Mouse (Mus musculus) hematopoietic multipotent progenitor cell, adult 10-12 weeks (in vitro differentiated cells): ENCODE results near the gene Itga7. TPM values are rescaled to one million over a fixed set of nuclear protein-coding genes. Genes with fewer than 3 reads are reported as not detected.

ENCODE experiments used
- polyA plus RNA-seq: library from polyadenylated mRNA; stranded (reverse); fragments of >175 nt; gene quantifications from 2 replicates; pipeline ENCODE4 v1.2.3, GENCODE M21; 2012; ENCODE audit warnings: low replicate concordance

Itga7 gene
- 2.5 and 5.2 TPM in 2 replicates for polyA plus RNA-seq

DNA sequence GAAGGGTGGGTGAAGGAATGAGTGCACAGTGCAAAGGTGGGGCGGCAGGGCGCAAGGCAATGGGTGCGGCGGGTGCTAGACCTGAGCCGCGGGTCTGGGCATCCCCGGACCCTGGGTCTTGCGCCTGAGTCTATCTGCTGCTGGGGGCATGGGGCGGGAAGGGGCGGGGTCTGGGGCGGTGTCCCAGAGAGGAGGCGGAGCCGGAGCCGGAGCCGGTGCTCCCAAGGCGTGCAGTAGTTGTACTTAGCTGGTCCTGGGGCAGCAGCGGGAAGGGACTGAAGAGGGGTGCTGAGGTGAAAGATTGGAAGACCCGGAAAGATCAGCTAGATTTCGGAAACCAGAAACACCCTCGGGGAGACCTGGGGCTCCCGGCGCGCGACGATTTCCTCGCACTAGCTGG, at the start of gene Itga7:
Gene Itga7 (plus strand): TSS at position 245 of the 400 bp plus-strand sequence.

GRCm38 (mm10) chr10:128891296-128892094, 42.1 kb upstream of the Itga7 start, which contains the start of gene Gdf11:
Gene Gdf11 (minus strand): TSS chr10:128891718.

GRCm38 (mm10) chr10:128900698-128901097, 32.9 kb upstream of the Itga7 start, which contains the start of gene Cd63:
Gene Cd63 (plus strand): TSS chr10:128900989.

DNA sequence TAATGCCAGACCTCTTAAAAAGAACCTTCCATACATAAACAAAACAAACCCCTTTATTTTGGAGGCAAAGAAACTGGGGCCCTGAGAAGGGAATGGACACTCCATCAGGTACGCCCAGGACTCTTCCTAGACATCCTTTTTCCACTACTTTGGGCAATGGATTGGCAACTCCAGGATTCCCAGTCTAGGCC, 10.9 kb upstream of the Itga7 start, which contains the start of gene Rdh5:
Gene Rdh5 (minus strand): TSS at position 67 of the 191 bp plus-strand sequence.

GRCm38 (mm10) chr10:128923935-128924334, 9.7 kb upstream of the Itga7 start, which contains the start of gene Bloc1s1:
Gene Bloc1s1 (minus strand): TSS chr10:128924035.

GRCm38 (mm10) chr10:128960590-128961584, 27.3 kb downstream of the Itga7 start, which contains the start of gene Mettl7b:
Gene Mettl7b (minus strand): TSS chr10:128960988.

GRCm38 (mm10) chr10:128989131-128989530, 55.5 kb downstream of the Itga7 start, which contains the start of gene Olfr9:
Gene Olfr9 (plus strand): TSS chr10:128989431.

Other genes with a start within 250 kb of the Itga7 start
- 31.8 and 41.9 TPM in 2 replicates for gene Rab5b, start 237.6 kb upstream of the Itga7 start, polyA plus RNA-seq
- gene Pmel, start 229.6 kb upstream of the Itga7 start, polyA plus RNA-seq: 0.13 TPM in 1 of 2 replicates, not detected in the other
- gene Cdk2, start 228.8 kb upstream of the Itga7 start, polyA plus RNA-seq: 14.0 and 16.9 TPM in 2 replicates
- 43.6 and 56.3 TPM in 2 replicates for gene Dgka, start 189.0 kb upstream of the Itga7 start, polyA plus RNA-seq
- gene Pym1, start 185.9 kb upstream of the Itga7 start, polyA plus RNA-seq: 183 and 229 TPM in 2 replicates
- gene Mmp19, start 142.9 kb upstream of the Itga7 start, polyA plus RNA-seq: 0.37 and 0.57 TPM in 2 replicates
- 16.7 and 31.8 TPM in 2 replicates for gene Dnajc14, start 129.8 kb upstream of the Itga7 start, polyA plus RNA-seq
- 4.1 TPM in 2 replicates for gene Tmem198b, start 129.4 kb upstream of the Itga7 start, polyA plus RNA-seq
- gene Sarnp, start 116.5 kb upstream of the Itga7 start, polyA plus RNA-seq: 1.8 and 18.2 TPM in 2 replicates
- gene Ormdl2, start 112.2 kb upstream of the Itga7 start, polyA plus RNA-seq: 3.1 and 13.9 TPM in 2 replicates
- gene Gdf11, start 42.1 kb upstream of the Itga7 start, polyA plus RNA-seq: 9.6 and 15.8 TPM in 2 replicates
- 2.3 and 2.7 TPM in 2 replicates for gene Cd63, start 32.8 kb upstream of the Itga7 start, polyA plus RNA-seq
- gene Rdh5, start 10.9 kb upstream of the Itga7 start, polyA plus RNA-seq: 11.4 and 14.3 TPM in 2 replicates
- gene Bloc1s1, start 9.8 kb upstream of the Itga7 start, polyA plus RNA-seq: 58.6 and 185 TPM in 2 replicates
- gene Mettl7b, start 27.2 kb downstream of the Itga7 start, polyA plus RNA-seq: not detected in 2 replicates
- not detected in 2 replicates for gene Olfr9, start 55.6 kb downstream of the Itga7 start, polyA plus RNA-seq
- gene Olfr763, start 77.0 kb downstream of the Itga7 start, polyA plus RNA-seq: not detected in 2 replicates
- gene Olfr764-ps1, start 106.1 kb downstream of the Itga7 start, polyA plus RNA-seq: not detected in 2 replicates
- not detected in 2 replicates for gene Olfr765, start 116.2 kb downstream of the Itga7 start, polyA plus RNA-seq
- not detected in 2 replicates for gene Olfr766-ps1, start 135.2 kb downstream of the Itga7 start, polyA plus RNA-seq
- gene Olfr767, start 149.1 kb downstream of the Itga7 start, polyA plus RNA-seq: not detected in 2 replicates
- not detected in 2 replicates for gene Olfr768, start 165.6 kb downstream of the Itga7 start, polyA plus RNA-seq
- not detected in 2 replicates for gene Olfr769, start 184.0 kb downstream of the Itga7 start, polyA plus RNA-seq
- not detected in 2 replicates for gene Olfr770, start 205.2 kb downstream of the Itga7 start, polyA plus RNA-seq
- not detected in 2 replicates for gene Olfr771, start 230.9 kb downstream of the Itga7 start, polyA plus RNA-seq
- gene Olfr772, start 244.1 kb downstream of the Itga7 start, polyA plus RNA-seq: not detected in 2 replicates